Mouse (Mus musculus) hindbrain, embryonic 14.5 days (tissue): ENCODE data around the gene Pitx2. TPM values are rescaled to one million over a fixed set of nuclear protein-coding genes. Genes with fewer than 3 reads are reported as not detected.

Experiments
- polyA plus RNA-seq: library from polyadenylated mRNA; unstranded; fragments of >200 nt; fragmentation: Nextera tagmentation; extraction: Ambion mirVana; gene quantifications from 2 replicates; pipeline ENCODE4 v1.2.1, GENCODE M21; 2014

The Pitx2 gene
- polyA plus RNA-seq, 1 experiment from 2014 or later: 1.3 TPM

Other genes with a start within 250 kb of the Pitx2 start
- 3.0 and 3.1 TPM in 2 replicates for gene Enpep, start 132.8 kb downstream of the Pitx2 start, polyA plus RNA-seq